Mouse (Mus musculus): Measurements from ENCODE around the gene Rbm45. TPM values are rescaled to one million over a fixed set of nuclear protein-coding genes. Genes with fewer than 3 reads are reported as not detected.

The Rbm45 gene
- polyA plus RNA-seq, 1 experiment from 2014 or later = 11.9 TPM

Other genes with a start within 250 kb of the Rbm45 start
- gene Pde11a, start 31.2 kb upstream of the Rbm45 start, polyA plus RNA-seq (2015; fragmentation: Nextera tagmentation; extraction: Ambion mirVana) = 0.23 and 0.26 TPM in 2 replicates
- gene Cyct, start 9.5 kb upstream of the Rbm45 start, polyA plus RNA-seq (2015; fragmentation: Nextera tagmentation; extraction: Ambion mirVana) = not detected in 2 replicates
- 9.4 and 10.3 TPM in 2 replicates for gene Osbpl6, start 36.5 kb downstream of the Rbm45 start, polyA plus RNA-seq (2015; fragmentation: Nextera tagmentation; extraction: Ambion mirVana)